Mouse (Mus musculus) bone marrow, adult 2 months (tissue): ENCODE data around the gene Zgrf1.

Experiments
- CTCF ChIP-seq: fragments of 200-500 bp; IDR thresholded peaks from 2 replicates; pipeline ENCODE4 v1.5.1; 2011; ENCODE audit warnings: low read length, control low read depth; ENCODE audit not compliant: control insufficient read depth, insufficient read depth
- POLR2A ChIP-seq: fragments of 200-500 bp; IDR thresholded peaks from 2 replicates; pipeline ENCODE4 v1.6.1; 2011; ENCODE audit warnings: low read depth, mild to moderate bottlenecking, control low read depth, low read length, borderline replicate concordance; ENCODE audit not compliant: control insufficient read depth

GRCm38 (mm10) chr3:127661646-127662531, 108.6 kb downstream of the Zgrf1 start:
- no peak for TF ChIP-seq CTCF
- no peak for TF ChIP-seq POLR2A
